Comparison of ENCODE assay signal across 8 mouse cellular contexts in the genomic region with DNA sequence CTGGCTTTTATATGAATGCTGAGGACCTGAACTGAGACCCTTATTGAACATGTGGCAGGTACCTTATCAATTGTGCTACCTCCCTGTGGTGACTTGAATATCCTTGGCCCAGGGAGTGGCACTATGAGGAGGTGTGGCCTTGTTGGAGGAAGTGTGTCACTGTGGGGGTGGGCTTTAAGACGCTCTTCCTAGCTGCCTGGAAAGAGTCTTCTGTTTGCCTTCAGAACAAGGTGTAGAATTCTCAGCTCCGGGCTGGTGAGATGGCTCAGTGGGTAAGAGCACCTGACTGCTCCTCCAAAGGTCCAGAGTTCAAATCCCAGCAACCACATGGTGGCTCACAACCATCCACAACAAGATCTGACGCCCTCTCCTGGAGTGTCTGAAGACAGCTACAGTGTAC. TPM values are rescaled to one million over a fixed set of nuclear protein-coding genes. Genes with fewer than 3 reads are reported as not detected.
DNase-seq lines count a peak whose midpoint lies in the region; ATAC-seq lines count a peak whose summit lies in the region.
"Not testable (repeated sequence)": the region's sequence is repeated elsewhere in the genome, so short reads cannot be mapped to it uniquely, and the experiment has no call there.
"Had no signal": no experiment of that assay in that cellular context is flagged by ENCODE, and none has a peak within 500 bp of the region (broad histone marks: within the 10 kb centered on the region; RNA-seq: fewer than 3 reads in every experiment).

No protein-coding gene starts in this region.

- H3K4me3 ChIP-seq in liver, embryonic 13.5 days (replicated peaks): not testable (repeated sequence)

- WGBS in liver, embryonic 13.5 days (ENCODE audit: insufficient replicate concordance): 63% methylated on average over 3 of the region's 3 CpGs

- not testable (repeated sequence) for ATAC-seq in liver, embryonic 13.5 days (ENCODE audit: low read depth)

- not testable (repeated sequence) for H3K9me3 ChIP-seq in liver, embryonic 13.5 days (replicated peaks)

- DNase-seq in CD4-positive helper T cell, adult 2 months (ENCODE audit: low read depth, low spot score): peak; percentile 11
- DNase-seq in R1 (ENCODE audit: low read depth, low spot score): peak; percentile 69
- peak; percentile 32 for DNase-seq in cerebellum, adult 11-12 months
- DNase-seq in cerebellum, adult 9-11 months: peak; percentile 38
- peak; percentile 18 for DNase-seq in kidney, adult 11 months
- DNase-seq in liver, embryonic 13.5 days: not testable (repeated sequence)

- peaks cover 14% of the 10 kb centered on the region for H3K27me3 ChIP-seq in liver, embryonic 13.5 days

- peak overlapping the region; percentile 48; the same call in 1 of the 2 replicates for H3K27ac ChIP-seq in liver, embryonic 13.5 days

- peaks cover 30% of the 10 kb centered on the region for H3K4me1 ChIP-seq in liver, embryonic 13.5 days (replicated peaks)

- H3K36me3 ChIP-seq in liver, embryonic 13.5 days: not testable (repeated sequence)

- not testable (repeated sequence) for H3K9ac ChIP-seq in liver, embryonic 13.5 days

- not testable (repeated sequence) for H3K4me2 ChIP-seq in liver, embryonic 13.5 days

RNA-seq across cellular contexts. Expression of a gene that starts 1.8 kb away (rescaled TPM):
- 0.91 and 1.00 TPM in 2 replicates for polyA plus RNA-seq in liver, embryonic 13.5 days (2015; fragmentation: Nextera tagmentation; extraction: Ambion mirVana)

RNA-seq across cellular contexts. Expression of a gene that starts 6.7 kb away (rescaled TPM):
- 0.92 and 1.2 TPM in 2 replicates for polyA plus RNA-seq in liver, embryonic 13.5 days (2015; fragmentation: Nextera tagmentation; extraction: Ambion mirVana)
- polyA plus RNA-seq: G1E, Patski had no signal

RNA-seq across cellular contexts. Expression of a gene that starts 42.8 kb away (rescaled TPM):
- polyA plus RNA-seq in liver, embryonic 13.5 days (2015; fragmentation: Nextera tagmentation; extraction: Ambion mirVana): 9.9 and 12.9 TPM in 2 replicates
